Mouse (Mus musculus) heart, embryonic 10.5 days (tissue): ENCODE results near the gene Ifih1. TPM values are rescaled to one million over a fixed set of nuclear protein-coding genes. Genes with fewer than 3 reads are reported as not detected.
A peak's percentile ranks its signal among the peaks of the same experiment; 100 is the strongest.

Source experiments
- DNase-seq: peaks from one replicate; pipeline ENCODE4 v3.0.0-alpha.2; 2017; ENCODE audit warnings: low spot score
- H3K27ac ChIP-seq: fragments of 300-500 bp; sonication (generic); 2 replicates; pipeline ENCODE4 v1.5.1; 2016; ENCODE audit warnings: mild to moderate bottlenecking
- H3K27me3 ChIP-seq: fragments of 300-500 bp; sonication (generic); 2 replicates; pipeline ENCODE4 v1.6.1; 2016; ENCODE audit warnings: mild to moderate bottlenecking; ENCODE audit not compliant: poor library complexity, insufficient read depth, severe bottlenecking
- H3K36me3 ChIP-seq: fragments of 300-500 bp; sonication (generic); 2 replicates; pipeline ENCODE4 v1.6.1; 2016; ENCODE audit warnings: mild to moderate bottlenecking, moderate library complexity
- H3K4me1 ChIP-seq: fragments of 300-500 bp; sonication (generic); 2 replicates; pipeline ENCODE4 v1.6.1; 2016; ENCODE audit warnings: mild to moderate bottlenecking
- H3K4me3 ChIP-seq: fragments of 300-500 bp; sonication (generic); 2 replicates; pipeline ENCODE4 v1.5.1; 2016; ENCODE audit warnings: mild to moderate bottlenecking, moderate library complexity
- H3K9me3 ChIP-seq: fragments of 300-500 bp; sonication (generic); 2 replicates; pipeline ENCODE4 v1.6.1; 2016; ENCODE audit warnings: mild to moderate bottlenecking, moderate library complexity
- WGBS: fragments of 180-500 bp; shearing (Covaris S2); methylation state at CpG from one replicate; pipeline ENCODE4 v1.1.7; 2016; 5-methylcytosine and 5-hydroxymethylcytosine counted together
- polyA plus RNA-seq: library from polyadenylated mRNA; unstranded; fragments of >200 nt; fragmentation: Nextera tagmentation; extraction: Ambion mirVana; gene quantifications from 2 replicates; pipeline ENCODE4 v1.2.1, GENCODE M21; 2016

Gene Ifih1
- polyA plus RNA-seq, 1 experiment from 2014 or later, result 0.93 TPM

DNA sequence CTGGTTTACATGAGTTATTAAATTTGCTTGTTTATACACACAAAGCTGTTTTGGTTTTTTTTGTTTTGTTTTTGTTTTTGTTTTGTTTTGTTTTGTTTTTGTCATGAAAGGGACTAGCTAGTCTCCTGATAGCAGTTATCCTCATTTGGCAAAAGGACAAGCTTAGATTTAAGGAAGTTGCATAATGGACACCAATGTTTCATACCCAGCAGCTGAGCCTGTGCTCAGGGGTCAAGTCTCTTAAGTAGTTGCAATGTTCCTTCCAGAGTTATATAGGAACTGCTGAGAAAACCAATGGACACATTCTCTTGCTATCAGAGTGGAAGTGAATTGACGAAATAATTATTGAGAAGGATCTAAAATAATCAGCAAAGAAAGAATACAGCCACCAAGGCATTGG is 10.0 kb upstream of the Ifih1 start:
- no peak overlapping the region for H3K27ac ChIP-seq
- H3K4me1 ChIP-seq, result peaks cover 3% of the 10 kb centered on the region
- H3K27me3 ChIP-seq, result no peaks in the 10 kb centered on the region
- H3K9me3 ChIP-seq, result no peaks in the 10 kb centered on the region
- DNase-seq, result no peak
- no peaks in the 10 kb centered on the region for H3K36me3 ChIP-seq
- 62% methylated on average over 1 of the region's 1 CpGs for WGBS
- H3K4me3 ChIP-seq, result no peak overlapping the region

DNA sequence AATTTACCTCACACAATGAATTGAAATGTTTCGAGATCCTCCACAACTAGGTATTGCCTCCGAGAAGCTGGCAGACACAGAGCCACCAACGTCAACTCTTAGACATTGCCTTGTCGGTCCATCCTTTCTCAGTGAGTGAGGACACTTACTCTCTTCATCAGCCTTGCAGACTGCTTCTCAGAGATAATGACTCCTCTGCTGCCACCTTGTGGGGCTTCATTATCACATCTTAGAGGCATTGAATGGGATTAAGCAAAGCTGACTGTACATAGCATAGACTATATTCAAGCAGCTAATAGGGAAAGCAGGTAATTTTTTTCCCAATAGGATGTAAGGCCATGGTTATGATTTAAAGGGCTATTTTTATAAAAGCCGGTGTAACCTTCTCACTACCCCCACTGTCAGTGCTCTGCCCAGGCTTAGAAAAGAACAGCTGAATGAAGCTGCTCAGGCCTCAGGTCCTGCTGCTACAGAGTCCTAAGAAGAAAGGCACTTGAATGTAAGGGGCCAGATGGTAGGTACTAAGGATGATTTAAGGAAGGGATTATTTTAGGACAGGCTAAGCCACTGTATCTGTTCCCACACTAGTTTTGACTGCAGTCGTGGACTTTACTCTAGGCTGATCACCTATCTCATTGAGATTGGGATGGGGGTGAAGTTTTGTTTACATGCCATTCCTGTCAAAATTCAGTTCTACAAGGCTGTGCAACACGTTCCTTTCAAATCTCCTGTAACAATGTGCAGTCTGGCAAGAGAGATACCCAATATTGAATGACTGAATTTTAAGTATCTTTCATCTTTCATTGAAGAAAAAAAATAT is 8.7 kb upstream of the Ifih1 start:
- no peaks in the 10 kb centered on the region for H3K9me3 ChIP-seq
- H3K36me3 ChIP-seq, result no peaks in the 10 kb centered on the region
- H3K4me1 ChIP-seq, result peaks cover 3% of the 10 kb centered on the region
- 37% methylated on average over 7 of the region's 7 CpGs for WGBS
- no peak overlapping the region for H3K4me3 ChIP-seq
- no peaks in the 10 kb centered on the region for H3K27me3 ChIP-seq
- no peak for DNase-seq
- no peak overlapping the region for H3K27ac ChIP-seq

DNA sequence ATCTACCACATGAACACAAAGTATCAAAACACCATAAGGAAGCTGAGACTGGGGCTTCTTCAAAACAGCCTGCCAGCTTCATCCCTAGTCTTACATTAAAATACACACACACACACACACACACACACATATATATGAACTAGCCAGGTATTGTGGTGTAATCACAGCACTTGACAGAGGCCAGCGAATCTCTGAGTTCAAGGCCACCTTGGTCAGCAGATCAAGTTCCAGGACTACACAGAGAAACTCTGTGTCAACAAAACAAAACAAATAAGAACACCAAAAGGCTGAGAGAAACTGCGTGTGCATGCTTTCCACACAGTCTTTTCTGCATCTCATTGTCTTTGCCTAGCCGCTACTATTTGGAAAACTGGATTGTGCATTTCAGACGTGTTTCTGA is 6.4 kb upstream of the Ifih1 start:
- DNase-seq, result no peak
- H3K27ac ChIP-seq, result no peak overlapping the region
- no peaks in the 10 kb centered on the region for H3K27me3 ChIP-seq
- H3K9me3 ChIP-seq, result no peaks in the 10 kb centered on the region
- peaks cover 3% of the 10 kb centered on the region for H3K4me1 ChIP-seq
- no peaks in the 10 kb centered on the region for H3K36me3 ChIP-seq
- WGBS, result 80% methylated on average over 4 of the region's 4 CpGs
- no peak overlapping the region for H3K4me3 ChIP-seq

DNA sequence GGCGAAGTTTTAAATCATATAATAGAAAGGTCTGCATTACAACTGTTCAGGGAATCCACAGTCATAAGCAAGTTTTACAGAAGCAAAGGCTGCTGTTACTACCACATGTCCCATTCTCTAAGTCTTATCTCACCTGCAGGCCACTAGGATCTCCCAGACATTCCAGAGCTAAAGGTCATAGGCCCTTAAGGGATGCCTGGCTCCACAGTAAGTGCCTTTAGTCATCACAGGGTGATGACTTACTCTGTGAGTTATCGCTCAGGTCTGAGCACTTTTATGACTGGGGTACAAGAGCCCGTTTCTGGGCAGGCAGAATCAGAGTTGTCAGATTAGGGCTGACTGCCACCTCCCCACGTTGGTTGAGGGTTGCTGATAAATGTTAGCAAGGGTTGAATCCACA is 5.8 kb upstream of the Ifih1 start:
- no peaks in the 10 kb centered on the region for H3K36me3 ChIP-seq
- 46% methylated on average over 4 of the region's 4 CpGs for WGBS
- peaks cover 5% of the 10 kb centered on the region for H3K4me1 ChIP-seq
- no peak for DNase-seq
- H3K27me3 ChIP-seq, result no peaks in the 10 kb centered on the region
- H3K27ac ChIP-seq, result no peak overlapping the region
- H3K4me3 ChIP-seq, result no peak overlapping the region
- H3K9me3 ChIP-seq, result no peaks in the 10 kb centered on the region

- Histone ChIP-seq H3K4me3 (peak overlapping the region; percentile 66), H3K36me3 (no peaks in the 10 kb centered on the region), H3K27ac (peak overlapping the region; percentile 87), H3K27me3 (no peaks in the 10 kb centered on the region), H3K9me3 (no peaks in the 10 kb centered on the region), H3K4me1 (peaks cover 10% of the 10 kb centered on the region; the same call in 1 of the 2 replicates)
- WGBS, result 30% methylated on average over 6 of the region's 6 CpGs
- no peak for DNase-seq
These were observed 725 bp upstream of the Ifih1 start for GRCm38 (mm10) chr2:62646671-62647289.

DNA sequence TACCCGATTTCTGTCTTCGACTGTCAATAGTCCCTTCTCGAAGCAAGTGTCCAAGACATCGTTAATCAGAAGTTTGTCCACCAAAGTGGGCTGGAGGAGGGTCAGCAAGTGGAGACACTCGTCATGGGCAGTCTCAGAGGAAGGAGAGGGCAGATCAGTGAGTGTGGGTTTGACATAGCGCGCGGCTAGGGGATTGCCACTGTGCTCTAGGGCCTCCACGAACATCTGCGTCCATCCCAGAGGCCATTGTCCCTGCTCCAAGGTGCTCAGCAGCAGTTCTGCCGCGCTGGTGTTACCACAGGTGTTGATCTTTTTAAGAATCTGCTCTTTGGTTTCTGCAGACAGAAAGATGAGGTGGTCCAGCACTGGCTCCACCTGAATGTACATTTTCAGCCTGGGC is 580 bp downstream of the Ifih1 start:
- Histone ChIP-seq H3K27ac (peak overlapping the region; percentile 87), H3K4me3 (peak overlapping the region; percentile 66), H3K36me3 (no peaks in the 10 kb centered on the region), H3K27me3 (no peaks in the 10 kb centered on the region), H3K9me3 (no peaks in the 10 kb centered on the region), H3K4me1 (peaks cover 10% of the 10 kb centered on the region; the same call in 1 of the 2 replicates)
- no peak for DNase-seq
- 30% methylated on average over 12 of the region's 12 CpGs for WGBS

- Histone ChIP-seq H3K4me1 (peaks cover 10% of the 10 kb centered on the region; the same call in 1 of the 2 replicates), H3K36me3 (no peaks in the 10 kb centered on the region), H3K27me3 (no peaks in the 10 kb centered on the region), H3K4me3 (no peak overlapping the region), H3K9me3 (no peaks in the 10 kb centered on the region), H3K27ac (no peak overlapping the region)
- WGBS, result 84% methylated on average over 5 of the region's 5 CpGs
- no peak for DNase-seq
These were observed 1.2 kb downstream of the Ifih1 start for GRCm38 (mm10) chr2:62644891-62645290.

GRCm38 (mm10) chr2:62643405-62644305 is 2.4 kb downstream of the Ifih1 start:
- Histone ChIP-seq H3K27ac (no peak overlapping the region), H3K36me3 (no peaks in the 10 kb centered on the region), H3K27me3 (no peaks in the 10 kb centered on the region), H3K4me1 (peaks cover 10% of the 10 kb centered on the region; the same call in 1 of the 2 replicates), H3K4me3 (no peak overlapping the region), H3K9me3 (no peaks in the 10 kb centered on the region)
- DNase-seq, result no peak
- WGBS, result 55% methylated on average over 21 of the region's 21 CpGs

DNA sequence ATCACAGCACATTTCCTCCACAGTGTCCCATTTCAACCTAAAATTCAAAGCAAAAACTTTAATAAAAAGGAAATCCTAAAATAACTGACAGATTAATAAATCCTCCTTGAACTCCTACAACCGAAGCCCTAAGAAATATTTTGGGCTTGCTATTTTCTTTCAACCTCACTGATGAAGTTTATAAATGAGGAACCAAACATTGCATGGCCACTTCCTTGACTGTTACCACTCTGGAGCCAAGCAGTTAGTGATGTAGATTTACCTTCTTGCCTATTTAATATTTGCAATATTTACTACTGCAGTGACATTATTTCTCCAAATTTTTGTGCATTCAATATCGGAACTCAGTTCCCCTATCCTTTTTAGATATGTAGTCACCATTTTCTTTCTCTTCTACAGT is 6.2 kb downstream of the Ifih1 start:
- H3K27ac ChIP-seq, result no peak overlapping the region
- no peak for DNase-seq
- no peak overlapping the region for H3K4me3 ChIP-seq
- no peaks in the 10 kb centered on the region for H3K36me3 ChIP-seq
- H3K27me3 ChIP-seq, result no peaks in the 10 kb centered on the region
- no peaks in the 10 kb centered on the region for H3K4me1 ChIP-seq
- H3K9me3 ChIP-seq, result no peaks in the 10 kb centered on the region
- 87% methylated on average over 2 of the region's 2 CpGs for WGBS

GRCm38 (mm10) chr2:62630446-62630845 is 15.6 kb downstream of the Ifih1 start:
- H3K36me3 ChIP-seq, result no peaks in the 10 kb centered on the region
- 27% methylated on average over 6 of the region's 6 CpGs for WGBS
- H3K27ac ChIP-seq, result no peak overlapping the region
- no peaks in the 10 kb centered on the region for H3K9me3 ChIP-seq
- no peak overlapping the region for H3K4me3 ChIP-seq
- no peaks in the 10 kb centered on the region for H3K4me1 ChIP-seq
- DNase-seq, result no peak
- H3K27me3 ChIP-seq, result no peaks in the 10 kb centered on the region

DNA sequence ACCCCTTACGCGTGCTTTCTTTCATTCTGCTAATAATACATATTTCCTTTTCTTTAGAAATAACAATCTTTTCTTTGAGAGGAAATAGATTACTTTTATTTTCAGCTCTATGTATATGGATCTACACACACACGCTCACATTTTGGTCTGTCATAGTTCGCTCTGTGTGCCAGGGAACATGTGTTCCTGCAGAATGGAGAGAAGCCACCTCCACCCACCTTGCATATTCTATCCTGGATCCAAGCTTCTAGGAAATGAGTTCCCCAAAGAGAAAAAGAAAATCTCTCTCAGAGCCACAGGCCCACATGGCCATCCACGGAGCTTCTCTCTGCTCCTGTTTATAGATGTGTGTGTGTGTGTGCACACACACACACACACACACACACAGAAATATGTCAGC is 17.7 kb downstream of the Ifih1 start:
- no peaks in the 10 kb centered on the region for H3K27me3 ChIP-seq
- WGBS, result 84% methylated on average over 5 of the region's 5 CpGs
- no peak for DNase-seq
- no peak overlapping the region for H3K4me3 ChIP-seq
- no peak overlapping the region for H3K27ac ChIP-seq
- no peaks in the 10 kb centered on the region for H3K9me3 ChIP-seq
- H3K36me3 ChIP-seq, result no peaks in the 10 kb centered on the region
- no peaks in the 10 kb centered on the region for H3K4me1 ChIP-seq

DNA sequence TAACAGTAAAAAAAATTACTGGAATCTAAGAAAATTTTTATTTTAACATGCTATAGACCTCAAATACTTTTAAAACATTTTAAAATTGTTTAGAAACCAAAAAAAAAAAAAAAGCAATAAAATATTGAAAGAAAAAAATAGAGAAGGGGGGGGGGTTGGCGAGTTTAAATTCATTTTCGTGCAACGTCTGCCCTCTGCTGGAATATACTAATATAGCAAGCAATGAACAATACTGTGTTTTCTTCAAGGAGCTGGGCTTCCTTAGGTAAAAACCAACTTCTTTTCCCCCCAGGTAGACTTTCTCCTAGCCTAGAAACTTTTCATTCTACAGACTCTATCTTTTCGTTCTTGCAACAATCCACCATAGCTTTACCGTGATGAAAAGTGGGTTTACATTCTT is 18.3 kb downstream of the Ifih1 start:
- H3K4me1 ChIP-seq, result no peaks in the 10 kb centered on the region
- no peaks in the 10 kb centered on the region for H3K36me3 ChIP-seq
- H3K4me3 ChIP-seq, result no peak overlapping the region
- H3K27me3 ChIP-seq, result no peaks in the 10 kb centered on the region
- no peak for DNase-seq
- H3K9me3 ChIP-seq, result no peaks in the 10 kb centered on the region
- 11% methylated on average over 5 of the region's 5 CpGs for WGBS
- no peak overlapping the region for H3K27ac ChIP-seq

DNA sequence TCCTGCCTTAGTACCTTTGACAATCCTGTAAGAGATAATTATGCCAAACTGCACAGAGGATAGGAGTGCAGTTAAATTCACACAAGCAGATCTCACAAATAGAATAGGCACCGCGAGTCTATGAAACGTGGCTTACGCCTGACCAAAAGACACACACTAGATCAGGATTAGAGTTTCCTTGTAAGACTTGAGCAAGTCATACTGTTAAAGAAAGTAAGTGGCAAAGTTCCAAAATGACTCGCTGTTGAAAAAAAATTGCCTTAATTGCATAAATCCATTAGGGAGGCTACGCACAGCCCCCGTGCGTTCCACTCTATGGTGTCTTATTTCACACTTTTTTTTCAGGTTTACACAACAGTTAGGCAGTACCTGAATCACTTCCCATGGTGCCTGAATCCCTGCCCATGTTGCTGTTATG is 23.0 kb downstream of the Ifih1 start:
- DNase-seq, result no peak
- H3K4me3 ChIP-seq, result no peak overlapping the region
- H3K27ac ChIP-seq, result no peak overlapping the region
- 86% methylated on average over 8 of the region's 8 CpGs for WGBS
- no peaks in the 10 kb centered on the region for H3K9me3 ChIP-seq
- no peaks in the 10 kb centered on the region for H3K4me1 ChIP-seq
- H3K27me3 ChIP-seq, result no peaks in the 10 kb centered on the region
- H3K36me3 ChIP-seq, result no peaks in the 10 kb centered on the region
